Mouse (Mus musculus) megakaryocyte, embryonic 14.5 days (primary cell): ENCODE results near the gene Ptgfrn.

ENCODE experiments used
- FLI1 ChIP-seq: IDR thresholded peaks from 2 replicates; pipeline ENCODE4 v1.6.1; 2012; ENCODE audit warnings: low read length, inconsistent platforms, mixed read lengths
- GATA1 ChIP-seq: IDR thresholded peaks from 3 replicates; pipeline ENCODE4 v1.6.1; 2012; ENCODE audit warnings: mixed read lengths, low read length, inconsistent platforms, borderline replicate concordance

- TF ChIP-seq GATA1, result no peak
- TF ChIP-seq FLI1, result no peak
Observed at GRCm38 (mm10) chr3:101099701-101100357, 10.2 kb downstream of the Ptgfrn start.
